Mouse (Mus musculus) adrenal gland, postnatal 10 days (tissue): ENCODE measurements around the gene Cdk11b. TPM values are rescaled to one million over a fixed set of nuclear protein-coding genes. Genes with fewer than 3 reads are reported as not detected.

Experiments used
- DNase-seq: peaks from one replicate; pipeline ENCODE4 v3.0.0; 2021; ENCODE audit warnings: mixed read lengths
- long read RNA-seq, 2 experiments: library from polyadenylated mRNA; stranded (forward); transcript quantifications; one replicate each; pipeline ENCODE4 v2.0.0; 2021
- total RNA-seq, 2 experiments: library from RNA; stranded (reverse); gene quantifications; 2 replicates each; pipeline ENCODE4 v1.2.3; 2021

Cdk11b gene
- total RNA-seq: 10 to 100 TPM; 34.6 to 38.3 TPM
- long read RNA-seq, experiment 1, transcript Cdk11b-201 (20 exons, 2,595 nt): major isoform, 18 of 71 reads
- long read RNA-seq, experiment 1, partial matches to known transcripts: 20 of 71 reads
- long read RNA-seq, experiment 1, other reads (novel, unspliced or antisense): 31 of 71 reads
- long read RNA-seq, experiment 2, transcript Cdk11b-201 (20 exons, 2,595 nt): major isoform, 9 of 45 reads
- long read RNA-seq, experiment 2, partial matches to known transcripts: 11 of 45 reads
- long read RNA-seq, experiment 2, other reads (novel, unspliced or antisense): 23 of 45 reads

- DNase-seq: peak; percentile 96
These were observed at the start of gene Cdk11b for GRCm38 (mm10) chr4:155624338-155625291. Gene Cdk11b (plus strand): TSS chr4:155624854.

GRCm38 (mm10) chr4:155574931-155575330, 49.7 kb upstream of the Cdk11b start:
- no peak for DNase-seq

- no peak for DNase-seq
These were observed 49.1 kb upstream of the Cdk11b start for GRCm38 (mm10) chr4:155575521-155575920.

- DNase-seq: peak; percentile 76
These were observed 47.5 kb upstream of the Cdk11b start for GRCm38 (mm10) chr4:155577132-155577531.

- DNase-seq: no peak
These were observed 46.9 kb upstream of the Cdk11b start for GRCm38 (mm10) chr4:155577741-155578140.

- DNase-seq: peak; percentile 94
These were observed 46.1 kb upstream of the Cdk11b start for GRCm38 (mm10) chr4:155578336-155579125.

GRCm38 (mm10) chr4:155580420-155580819, 44.2 kb upstream of the Cdk11b start:
- peak; percentile 79 for DNase-seq

GRCm38 (mm10) chr4:155582279-155582905, 42.3 kb upstream of the Cdk11b start:
- peak; percentile 55 for DNase-seq

GRCm38 (mm10) chr4:155589356-155589755, 35.3 kb upstream of the Cdk11b start:
- no peak for DNase-seq

- no peak for DNase-seq
These were observed 33.5 kb upstream of the Cdk11b start for GRCm38 (mm10) chr4:155591012-155591719.

- DNase-seq: peak; percentile 56
These were observed 30.9 kb upstream of the Cdk11b start for GRCm38 (mm10) chr4:155593780-155594179.

- peak; percentile 51 for DNase-seq
These were observed 28.9 kb upstream of the Cdk11b start for GRCm38 (mm10) chr4:155595777-155596176.

GRCm38 (mm10) chr4:155596606-155597005, 28.0 kb upstream of the Cdk11b start:
- no peak for DNase-seq

- DNase-seq: no peak
These were observed 26.1 kb upstream of the Cdk11b start for GRCm38 (mm10) chr4:155598536-155598935.

- peak; percentile 55 for DNase-seq
These were observed 24.5 kb upstream of the Cdk11b start for GRCm38 (mm10) chr4:155599901-155600825.

- peak; percentile 98 for DNase-seq
These were observed 23.3 kb upstream of the Cdk11b start, which contains the start of gene Slc35e2 for GRCm38 (mm10) chr4:155601091-155601996. Gene Slc35e2 (plus strand): TSS chr4:155601416.

- no peak for DNase-seq
These were observed 22.6 kb upstream of the Cdk11b start for GRCm38 (mm10) chr4:155601997-155602456.

GRCm38 (mm10) chr4:155602753-155603152, 21.9 kb upstream of the Cdk11b start:
- DNase-seq: no peak

- DNase-seq: no peak
These were observed 20.9 kb upstream of the Cdk11b start for GRCm38 (mm10) chr4:155603801-155604200.
